Mouse (Mus musculus): ENCODE data around the gene Arhgap10. TPM values are rescaled to one million over a fixed set of nuclear protein-coding genes. Genes with fewer than 3 reads are reported as not detected.

Gene Arhgap10
- polyA plus RNA-seq, 1 experiment from 2014 or later: 36.8 TPM

GRCm38 (mm10) chr8:77421596-77421995 lies 96.2 kb downstream of the Arhgap10 start:
- 75% methylated on average over 13 of the region's 13 CpGs for WGBS
- H3K9ac ChIP-seq (replicated peaks): no peak overlapping the region

GRCm38 (mm10) chr8:77419731-77420130 lies 98.0 kb downstream of the Arhgap10 start:
- WGBS: 45% methylated on average over 4 of the region's 4 CpGs
- ATAC-seq (ENCODE audit: insufficient number of reproducible peaks, insufficient read depth, low FRiP score, low TSS enrichment, low read depth): no peak
- no peak overlapping the region for H3K4me2 ChIP-seq

More at GRCm38 (mm10) chr8:77421596-77421995, 96.2 kb downstream of the Arhgap10 start:
- Histone ChIP-seq H3K27me3 (no peaks in the 10 kb centered on the region), H3K4me1 (replicated peaks) (peaks cover 5% of the 10 kb centered on the region), H3K36me3 (peaks cover 34% of the 10 kb centered on the region), H3K4me2 (no peak overlapping the region), H3K9me3 (no peaks in the 10 kb centered on the region), H3K4me3 (replicated peaks) (no peak overlapping the region), H3K27ac (no peak overlapping the region)
- ATAC-seq (ENCODE audit: insufficient number of reproducible peaks, insufficient read depth, low FRiP score, low TSS enrichment, low read depth): no peak

GRCm38 (mm10) chr8:77416738-77417137 lies 101.0 kb downstream of the Arhgap10 start:
- H3K9ac ChIP-seq (replicated peaks): no peak overlapping the region
- H3K27ac ChIP-seq: no peak overlapping the region
- H3K36me3 ChIP-seq: peaks cover 26% of the 10 kb centered on the region
- no peak overlapping the region for H3K4me2 ChIP-seq
- peaks cover 10% of the 10 kb centered on the region for H3K4me1 ChIP-seq (replicated peaks)
- H3K9me3 ChIP-seq: no peaks in the 10 kb centered on the region
- no peak for ATAC-seq (ENCODE audit: insufficient number of reproducible peaks, insufficient read depth, low FRiP score, low TSS enrichment, low read depth)
- H3K4me3 ChIP-seq (replicated peaks): no peak overlapping the region
- WGBS: 5% methylated on average over 5 of the region's 5 CpGs
- no peaks in the 10 kb centered on the region for H3K27me3 ChIP-seq

More at GRCm38 (mm10) chr8:77419731-77420130, 98.0 kb downstream of the Arhgap10 start:
- Histone ChIP-seq H3K27me3 (no peaks in the 10 kb centered on the region), H3K4me3 (replicated peaks) (no peak overlapping the region), H3K36me3 (peaks cover 27% of the 10 kb centered on the region), H3K9ac (replicated peaks) (no peak overlapping the region), H3K4me1 (replicated peaks) (peaks cover 10% of the 10 kb centered on the region), H3K9me3 (no peaks in the 10 kb centered on the region), H3K27ac (no peak overlapping the region)

DNA sequence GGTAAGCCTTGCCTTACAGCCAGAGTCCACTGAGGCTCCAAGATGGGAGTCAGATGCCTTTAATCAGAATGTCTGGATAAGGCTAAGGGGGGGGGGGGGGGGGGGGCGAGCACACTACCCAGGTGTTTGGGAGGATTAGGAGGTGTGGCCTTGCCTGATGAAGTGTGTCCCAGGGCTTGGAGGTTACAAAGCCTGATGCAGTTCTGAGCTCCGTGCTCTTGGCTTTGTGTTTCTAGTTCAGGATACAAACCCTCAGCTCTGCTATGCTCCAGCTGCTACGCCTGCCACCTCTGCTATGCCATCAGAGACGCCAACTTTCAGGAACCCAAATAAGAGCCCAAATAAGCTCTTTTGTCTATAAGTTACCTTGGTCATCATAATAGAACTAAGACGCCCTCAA lies 101.7 kb downstream of the Arhgap10 start:
- Histone ChIP-seq H3K9me3 (no peaks in the 10 kb centered on the region), H3K4me2 (no peak overlapping the region), H3K9ac (replicated peaks) (no peak overlapping the region), H3K4me1 (replicated peaks) (peaks cover 10% of the 10 kb centered on the region), H3K27ac (no peak overlapping the region), H3K36me3 (peaks cover 33% of the 10 kb centered on the region), H3K27me3 (no peaks in the 10 kb centered on the region), H3K4me3 (replicated peaks) (no peak overlapping the region)
- WGBS: 58% methylated on average over 4 of the region's 5 CpGs
- ATAC-seq (ENCODE audit: insufficient number of reproducible peaks, insufficient read depth, low FRiP score, low TSS enrichment, low read depth): no peak

DNA sequence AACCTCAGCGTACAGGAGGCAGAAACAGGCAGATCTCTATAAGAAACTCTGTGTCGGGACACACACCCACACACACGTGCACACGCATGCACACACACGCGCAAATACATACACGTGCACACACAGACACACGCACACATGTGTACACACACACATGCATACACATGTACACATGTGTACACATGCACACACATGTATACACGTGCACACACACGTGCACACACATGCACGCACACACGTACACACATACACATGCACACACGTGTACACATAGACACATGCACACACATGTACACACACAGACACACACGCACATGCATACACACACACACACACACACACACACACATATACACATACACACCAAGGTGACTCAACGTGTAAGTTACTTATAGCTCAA lies 106.5 kb downstream of the Arhgap10 start:
- Histone ChIP-seq H3K4me2 (no peak overlapping the region), H3K36me3 (peaks cover 54% of the 10 kb centered on the region), H3K4me3 (replicated peaks) (no peak overlapping the region), H3K9ac (replicated peaks) (no peak overlapping the region), H3K27ac (no peak overlapping the region), H3K4me1 (replicated peaks) (peaks cover 2% of the 10 kb centered on the region), H3K27me3 (no peaks in the 10 kb centered on the region), H3K9me3 (no peaks in the 10 kb centered on the region)
- 96% methylated on average over 15 of the region's 15 CpGs for WGBS
- no peak for ATAC-seq (ENCODE audit: insufficient number of reproducible peaks, insufficient read depth, low FRiP score, low TSS enrichment, low read depth)

GRCm38 (mm10) chr8:77410394-77410793 lies 107.4 kb downstream of the Arhgap10 start:
- Histone ChIP-seq H3K27ac (no peak overlapping the region), H3K27me3 (no peaks in the 10 kb centered on the region), H3K4me3 (replicated peaks) (no peak overlapping the region), H3K9me3 (no peaks in the 10 kb centered on the region), H3K9ac (replicated peaks) (no peak overlapping the region), H3K4me2 (no peak overlapping the region), H3K36me3 (peaks cover 58% of the 10 kb centered on the region), H3K4me1 (replicated peaks) (no peaks in the 10 kb centered on the region)
- no peak for ATAC-seq (ENCODE audit: insufficient number of reproducible peaks, insufficient read depth, low FRiP score, low TSS enrichment, low read depth)
- 88% methylated on average over 9 of the region's 9 CpGs for WGBS

DNA sequence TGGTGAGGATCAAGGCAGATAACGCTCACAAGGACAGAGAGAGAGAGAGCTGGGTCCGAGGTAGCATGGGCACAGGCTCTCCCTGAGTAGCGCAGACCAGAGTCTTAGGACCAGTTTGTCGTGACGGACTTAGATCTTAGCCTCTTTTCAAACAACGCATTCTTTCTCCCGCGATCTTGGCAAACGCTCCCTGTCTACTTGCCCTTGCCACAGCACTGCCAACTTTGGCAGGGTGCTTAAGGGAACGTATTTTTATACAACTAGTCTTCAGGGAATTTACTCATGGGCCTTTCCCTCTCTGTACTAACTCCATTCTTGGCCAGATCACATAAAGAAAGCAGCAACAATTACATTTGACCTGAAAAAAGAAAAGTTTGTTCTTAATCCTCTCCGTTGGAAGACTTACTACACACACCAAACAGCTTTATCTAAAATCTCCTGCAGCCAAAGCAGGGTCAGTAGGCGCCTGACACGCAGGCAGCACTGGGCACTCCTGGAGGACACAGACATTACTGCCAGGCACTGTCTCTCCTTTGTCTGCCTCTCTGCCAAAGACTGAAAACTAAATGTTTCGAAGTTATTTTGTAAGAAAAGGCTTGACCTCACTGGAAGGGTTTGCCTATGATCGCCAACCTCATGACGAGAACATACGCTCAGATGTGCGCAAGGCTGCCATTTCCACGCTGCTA lies 109.1 kb downstream of the Arhgap10 start:
- peaks cover 59% of the 10 kb centered on the region for H3K36me3 ChIP-seq
- 96% methylated on average over 19 of the region's 19 CpGs for WGBS

GRCm38 (mm10) chr8:77406846-77407245 lies 110.9 kb downstream of the Arhgap10 start:
- ATAC-seq (ENCODE audit: insufficient number of reproducible peaks, insufficient read depth, low FRiP score, low TSS enrichment, low read depth): no peak
- Histone ChIP-seq H3K9me3 (no peaks in the 10 kb centered on the region), H3K4me1 (replicated peaks) (no peaks in the 10 kb centered on the region), H3K4me3 (replicated peaks) (no peak overlapping the region), H3K9ac (replicated peaks) (no peak overlapping the region), H3K4me2 (no peak overlapping the region), H3K27me3 (no peaks in the 10 kb centered on the region), H3K27ac (no peak overlapping the region), H3K36me3 (peaks cover 53% of the 10 kb centered on the region)
- 90% methylated on average over 13 of the region's 13 CpGs for WGBS

More for the DNA sequence above, 109.1 kb downstream of the Arhgap10 start:
- ATAC-seq (ENCODE audit: insufficient number of reproducible peaks, insufficient read depth, low FRiP score, low TSS enrichment, low read depth): no peak
- Histone ChIP-seq H3K4me2 (no peak overlapping the region), H3K27ac (no peak overlapping the region), H3K4me1 (replicated peaks) (no peaks in the 10 kb centered on the region), H3K9ac (replicated peaks) (no peak overlapping the region), H3K9me3 (no peaks in the 10 kb centered on the region), H3K27me3 (no peaks in the 10 kb centered on the region), H3K4me3 (replicated peaks) (no peak overlapping the region)

- WGBS: 92% methylated on average over 5 of the region's 5 CpGs
- ATAC-seq (ENCODE audit: insufficient number of reproducible peaks, insufficient read depth, low FRiP score, low TSS enrichment, low read depth): no peak
- Histone ChIP-seq H3K4me2 (no peak overlapping the region), H3K27me3 (no peaks in the 10 kb centered on the region), H3K9me3 (no peaks in the 10 kb centered on the region), H3K4me1 (replicated peaks) (no peaks in the 10 kb centered on the region), H3K4me3 (replicated peaks) (no peak overlapping the region), H3K9ac (replicated peaks) (no peak overlapping the region), H3K36me3 (peaks cover 49% of the 10 kb centered on the region), H3K27ac (no peak overlapping the region)
Observed at GRCm38 (mm10) chr8:77406444-77406843, 111.3 kb downstream of the Arhgap10 start.

- no peak for ATAC-seq (ENCODE audit: insufficient number of reproducible peaks, insufficient read depth, low FRiP score, low TSS enrichment, low read depth)
- H3K36me3 ChIP-seq: peaks cover 44% of the 10 kb centered on the region
- H3K4me3 ChIP-seq (replicated peaks): no peak overlapping the region
- no peaks in the 10 kb centered on the region for H3K27me3 ChIP-seq
- 88% methylated on average over 6 of the region's 6 CpGs for WGBS
- no peak overlapping the region for H3K4me2 ChIP-seq
- no peak overlapping the region for H3K9ac ChIP-seq (replicated peaks)
- no peaks in the 10 kb centered on the region for H3K9me3 ChIP-seq
- no peak overlapping the region for H3K27ac ChIP-seq
- H3K4me1 ChIP-seq (replicated peaks): no peaks in the 10 kb centered on the region
Observed at GRCm38 (mm10) chr8:77404017-77404416, 113.7 kb downstream of the Arhgap10 start.

- no peak for ATAC-seq (ENCODE audit: insufficient number of reproducible peaks, insufficient read depth, low FRiP score, low TSS enrichment, low read depth)
- H3K36me3 ChIP-seq: peaks cover 55% of the 10 kb centered on the region
- H3K4me1 ChIP-seq (replicated peaks): no peaks in the 10 kb centered on the region
- 95% methylated on average over 3 of the region's 3 CpGs for WGBS
- H3K4me3 ChIP-seq (replicated peaks): no peak overlapping the region
- H3K9ac ChIP-seq (replicated peaks): no peak overlapping the region
- no peaks in the 10 kb centered on the region for H3K27me3 ChIP-seq
- no peak overlapping the region for H3K4me2 ChIP-seq
- peaks cover 13% of the 10 kb centered on the region for H3K9me3 ChIP-seq
- H3K27ac ChIP-seq: no peak overlapping the region
Observed at GRCm38 (mm10) chr8:77401934-77402333, 115.8 kb downstream of the Arhgap10 start.

GRCm38 (mm10) chr8:77401140-77401539 lies 116.6 kb downstream of the Arhgap10 start:
- Histone ChIP-seq H3K27me3 (no peaks in the 10 kb centered on the region), H3K4me2 (no peak overlapping the region), H3K9me3 (peaks cover 18% of the 10 kb centered on the region), H3K27ac (no peak overlapping the region), H3K4me1 (replicated peaks) (no peaks in the 10 kb centered on the region), H3K4me3 (replicated peaks) (no peak overlapping the region), H3K36me3 (peaks cover 56% of the 10 kb centered on the region), H3K9ac (replicated peaks) (no peak overlapping the region)
- no peak for ATAC-seq (ENCODE audit: insufficient number of reproducible peaks, insufficient read depth, low FRiP score, low TSS enrichment, low read depth)
- 91% methylated on average over 5 of the region's 5 CpGs for WGBS
